Mouse (Mus musculus): Measurements from ENCODE around the gene Naxe. TPM values are rescaled to one million over a fixed set of nuclear protein-coding genes. Genes with fewer than 3 reads are reported as not detected.

Naxe gene
- polyA plus RNA-seq, 1 experiment, result 1.2 TPM

GRCm38 (mm10) chr3:88087688-88088087 lies 29.4 kb upstream of the Naxe start:
- Histone ChIP-seq H3K4me3 (replicated peaks) (no peak overlapping the region), H3K9me3 (ENCODE audit: control insufficient read depth, low read length) (no peaks in the 10 kb centered on the region), H3K4me1 (ENCODE audit: control insufficient read depth) (peaks cover 10% of the 10 kb centered on the region), H3K36me3 (ENCODE audit: control insufficient read depth) (peaks cover 84% of the 10 kb centered on the region), H3K27me3 (ENCODE audit: control insufficient read depth) (no peaks in the 10 kb centered on the region)
- TF ChIP-seq TAL1 (IDR thresholded peaks at IDR 0.05; ENCODE audit: low read length) (no peak), GATA1 (IDR thresholded peaks at IDR 0.05; ENCODE audit: low read length) (no peak)

- Histone ChIP-seq H3K4me3 (replicated peaks) (no peak overlapping the region), H3K27me3 (ENCODE audit: control insufficient read depth) (no peaks in the 10 kb centered on the region), H3K36me3 (ENCODE audit: control insufficient read depth) (peaks cover 62% of the 10 kb centered on the region), H3K9me3 (ENCODE audit: control insufficient read depth, low read length) (no peaks in the 10 kb centered on the region), H3K4me1 (ENCODE audit: control insufficient read depth) (peaks cover 25% of the 10 kb centered on the region)
- no peak for TF ChIP-seq TAL1 (IDR thresholded peaks at IDR 0.05; ENCODE audit: low read length)
- TF ChIP-seq GATA1 (IDR thresholded peaks at IDR 0.05; ENCODE audit: low read length), result no peak
Observed at GRCm38 (mm10) chr3:88085459-88085858, 27.2 kb upstream of the Naxe start.

- no peak for TF ChIP-seq TAL1 (IDR thresholded peaks at IDR 0.05; ENCODE audit: low read length)
- TF ChIP-seq GATA1 (IDR thresholded peaks at IDR 0.05; ENCODE audit: low read length), result no peak
- peaks cover 25% of the 10 kb centered on the region for H3K4me1 ChIP-seq (ENCODE audit: control insufficient read depth)
- H3K4me3 ChIP-seq (replicated peaks), result no peak overlapping the region
- no peaks in the 10 kb centered on the region for H3K9me3 ChIP-seq (ENCODE audit: control insufficient read depth, low read length)
- peaks cover 3% of the 10 kb centered on the region for H3K27me3 ChIP-seq (ENCODE audit: control insufficient read depth)
- peaks cover 48% of the 10 kb centered on the region for H3K36me3 ChIP-seq (ENCODE audit: control insufficient read depth)
Observed at GRCm38 (mm10) chr3:88084001-88084400, 25.7 kb upstream of the Naxe start.

- H3K9me3 ChIP-seq (ENCODE audit: control insufficient read depth, low read length), result no peaks in the 10 kb centered on the region
- TF ChIP-seq GATA1 (IDR thresholded peaks at IDR 0.05; ENCODE audit: low read length) (no peak), TAL1 (IDR thresholded peaks at IDR 0.05; ENCODE audit: low read length) (no peak)
- peaks cover 8% of the 10 kb centered on the region for H3K27me3 ChIP-seq (ENCODE audit: control insufficient read depth)
- H3K4me1 ChIP-seq (ENCODE audit: control insufficient read depth), result peaks cover 25% of the 10 kb centered on the region
- H3K4me3 ChIP-seq (replicated peaks), result peak overlapping the region; percentile 79
- H3K36me3 ChIP-seq (ENCODE audit: control insufficient read depth), result peaks cover 36% of the 10 kb centered on the region
Observed at GRCm38 (mm10) chr3:88082663-88083062, 24.4 kb upstream of the Naxe start.

- H3K4me3 ChIP-seq (replicated peaks), result peak overlapping the region; percentile 79
- H3K27me3 ChIP-seq (ENCODE audit: control insufficient read depth), result peaks cover 12% of the 10 kb centered on the region
- H3K36me3 ChIP-seq (ENCODE audit: control insufficient read depth), result peaks cover 33% of the 10 kb centered on the region
- H3K4me1 ChIP-seq (ENCODE audit: control insufficient read depth), result peaks cover 25% of the 10 kb centered on the region
- no peaks in the 10 kb centered on the region for H3K9me3 ChIP-seq (ENCODE audit: control insufficient read depth, low read length)
- TF ChIP-seq TAL1 (IDR thresholded peaks at IDR 0.05; ENCODE audit: low read length) (no peak), GATA1 (IDR thresholded peaks at IDR 0.05; ENCODE audit: low read length) (no peak)
Observed at GRCm38 (mm10) chr3:88082224-88082618, 23.9 kb upstream of the Naxe start.

GRCm38 (mm10) chr3:88081345-88082223 lies 23.3 kb upstream of the Naxe start, which contains the start of gene Iqgap3:
Gene Iqgap3 (plus strand): TSS chr3:88081971.
- peaks cover 25% of the 10 kb centered on the region for H3K4me1 ChIP-seq (ENCODE audit: control insufficient read depth)
- H3K9me3 ChIP-seq (ENCODE audit: control insufficient read depth, low read length), result no peaks in the 10 kb centered on the region
- peak within 1 kb of the TSS; percentile 79 for H3K4me3 ChIP-seq (replicated peaks)
- TF ChIP-seq GATA1 (IDR thresholded peaks at IDR 0.05; ENCODE audit: low read length) (no peak), TAL1 (IDR thresholded peaks at IDR 0.05; ENCODE audit: low read length) (no peak)
- peaks cover 13% of the 10 kb centered on the region for H3K27me3 ChIP-seq (ENCODE audit: control insufficient read depth)
- peaks cover 28% of the 10 kb centered on the region for H3K36me3 ChIP-seq (ENCODE audit: control insufficient read depth)

GRCm38 (mm10) chr3:88078204-88078603 lies 19.9 kb upstream of the Naxe start, which contains the start of gene Ttc24:
Gene Ttc24 (minus strand): TSS chr3:88078304.
- Histone ChIP-seq H3K9me3 (ENCODE audit: control insufficient read depth, low read length) (no peaks in the 10 kb centered on the region), H3K4me1 (ENCODE audit: control insufficient read depth) (peaks cover 20% of the 10 kb centered on the region), H3K4me3 (replicated peaks) (no peak within 1 kb of the TSS), H3K36me3 (ENCODE audit: control insufficient read depth) (no peaks in the 10 kb centered on the region; the same call in 1 of the 2 replicates), H3K27me3 (ENCODE audit: control insufficient read depth) (peaks cover 17% of the 10 kb centered on the region)
- TF ChIP-seq TAL1 (IDR thresholded peaks at IDR 0.05; ENCODE audit: low read length) (no peak), GATA1 (IDR thresholded peaks at IDR 0.05; ENCODE audit: low read length) (no peak)

GRCm38 (mm10) chr3:88077441-88077840 lies 19.1 kb upstream of the Naxe start:
- no peak overlapping the region for H3K4me3 ChIP-seq (replicated peaks)
- peaks cover 17% of the 10 kb centered on the region for H3K27me3 ChIP-seq (ENCODE audit: control insufficient read depth)
- H3K4me1 ChIP-seq (ENCODE audit: control insufficient read depth), result peaks cover 13% of the 10 kb centered on the region
- TF ChIP-seq GATA1 (IDR thresholded peaks at IDR 0.05; ENCODE audit: low read length) (no peak), TAL1 (IDR thresholded peaks at IDR 0.05; ENCODE audit: low read length) (no peak)
- H3K9me3 ChIP-seq (ENCODE audit: control insufficient read depth, low read length), result no peaks in the 10 kb centered on the region
- H3K36me3 ChIP-seq (ENCODE audit: control insufficient read depth), result no peaks in the 10 kb centered on the region

- Histone ChIP-seq H3K4me1 (ENCODE audit: control insufficient read depth) (no peaks in the 10 kb centered on the region), H3K9me3 (ENCODE audit: control insufficient read depth, low read length) (no peaks in the 10 kb centered on the region), H3K27me3 (ENCODE audit: control insufficient read depth) (peaks cover 17% of the 10 kb centered on the region), H3K36me3 (ENCODE audit: control insufficient read depth) (no peaks in the 10 kb centered on the region), H3K4me3 (replicated peaks) (no peak overlapping the region)
- TF ChIP-seq TAL1 (IDR thresholded peaks at IDR 0.05; ENCODE audit: low read length) (no peak), GATA1 (IDR thresholded peaks at IDR 0.05; ENCODE audit: low read length) (no peak)
Observed at GRCm38 (mm10) chr3:88074766-88075165, 16.5 kb upstream of the Naxe start.

Measured in erythroblast, embryonic 14.5 days (primary cell).